Mouse (Mus musculus) right cerebral cortex, adult 18-20 months (tissue): ENCODE data around the gene Slc12a9.

ENCODE experiments used
- DNase-seq: peaks from one replicate; pipeline ENCODE4 v3.0.0; 2022; ENCODE audit warnings: mixed read lengths

Slc12a9 gene

DNA sequence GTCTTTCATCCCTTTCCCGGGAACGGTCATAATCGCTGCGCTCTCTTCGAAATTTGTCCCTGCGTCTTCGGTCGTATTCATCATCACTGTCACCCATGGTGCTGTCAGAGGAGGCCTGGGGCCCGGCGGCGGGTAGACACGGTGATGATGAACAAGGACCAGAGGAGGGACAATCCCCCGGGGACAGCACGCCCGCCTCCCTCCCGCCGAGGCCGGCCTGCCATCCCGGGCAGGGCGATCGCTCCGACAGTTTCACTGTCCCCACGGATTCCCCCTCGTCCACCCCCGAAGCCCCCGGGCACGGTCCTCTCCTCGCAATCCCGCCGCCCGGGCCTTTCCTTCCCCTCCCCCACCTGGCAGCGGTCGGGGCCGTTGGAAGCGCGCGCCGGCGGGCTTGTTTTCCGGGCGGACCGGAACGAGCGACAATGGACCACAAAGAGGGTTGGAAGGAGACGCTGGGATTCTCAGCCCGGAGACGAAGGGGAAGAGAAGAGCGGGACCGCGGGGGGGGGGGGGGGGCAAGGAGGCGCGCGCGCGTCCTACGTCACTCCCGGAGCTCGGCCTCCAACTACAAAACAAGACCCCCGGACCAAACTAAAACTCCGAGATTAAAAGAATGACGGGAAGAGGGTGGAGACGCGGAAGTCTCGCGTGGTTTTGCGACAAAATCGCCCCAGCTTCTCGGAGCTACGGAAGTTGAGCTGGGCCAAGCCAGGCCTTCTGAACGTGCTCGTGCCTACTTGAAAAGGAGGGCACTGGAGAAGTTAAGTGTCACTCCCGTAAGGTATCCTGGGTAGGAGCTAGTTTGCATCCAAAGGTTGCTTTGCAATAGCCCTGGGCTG is 26.1 kb downstream of the Slc12a9 start, which contains the start of gene Srrt:
Gene Srrt (minus strand): TSS at position 604 of the 842 bp plus-strand sequence.
- peak; percentile 94 for DNase-seq

GRCm38 (mm10) chr5:137306439-137307005 is 26.9 kb downstream of the Slc12a9 start:
- no peak for DNase-seq

DNA sequence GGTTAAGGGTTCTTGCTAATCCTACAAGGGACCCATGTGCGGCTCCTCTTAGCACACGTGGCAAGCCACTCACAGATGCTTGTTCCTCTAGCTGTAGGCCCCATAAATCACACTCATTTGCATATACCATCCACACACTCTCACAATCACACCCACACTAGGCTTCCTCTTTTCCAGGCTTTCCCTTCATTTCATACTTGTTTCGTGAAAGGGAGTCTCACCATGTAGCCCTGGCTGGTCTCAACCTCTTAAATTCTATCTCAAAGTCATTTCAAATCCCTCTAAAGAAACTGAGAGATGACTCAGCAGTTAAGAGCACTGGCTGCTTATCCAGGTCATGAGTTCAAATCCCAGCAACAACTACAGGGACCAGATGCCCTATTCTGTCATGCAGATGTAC is 27.6 kb downstream of the Slc12a9 start:
- DNase-seq = no peak

GRCm38 (mm10) chr5:137304816-137305215 is 28.6 kb downstream of the Slc12a9 start:
- no peak for DNase-seq

GRCm38 (mm10) chr5:137304165-137304564 is 29.2 kb downstream of the Slc12a9 start:
- no peak for DNase-seq

GRCm38 (mm10) chr5:137303609-137304008 is 29.8 kb downstream of the Slc12a9 start:
- DNase-seq = no peak

- DNase-seq = no peak
These were observed 32.1 kb downstream of the Slc12a9 start for GRCm38 (mm10) chr5:137301253-137301652.

DNA sequence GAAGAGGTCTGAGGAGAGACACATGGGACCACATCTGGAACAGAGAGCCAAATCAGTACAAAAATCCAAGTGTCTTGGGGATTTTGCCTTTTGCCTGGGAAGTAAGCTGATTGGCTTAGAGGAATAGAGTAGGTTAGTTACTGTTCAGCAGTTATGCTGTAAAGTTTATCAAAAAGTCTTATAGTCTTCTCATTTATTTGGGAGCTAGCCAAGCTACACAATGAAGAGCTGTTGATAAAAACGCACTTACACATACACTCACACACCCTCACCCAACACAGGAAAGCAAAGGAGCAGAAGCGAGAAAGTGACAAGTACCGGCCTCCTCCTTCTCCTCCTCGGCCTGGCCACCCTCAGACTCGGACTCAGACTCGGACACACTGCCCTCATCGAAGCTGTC is 34.2 kb downstream of the Slc12a9 start:
- no peak for DNase-seq

DNA sequence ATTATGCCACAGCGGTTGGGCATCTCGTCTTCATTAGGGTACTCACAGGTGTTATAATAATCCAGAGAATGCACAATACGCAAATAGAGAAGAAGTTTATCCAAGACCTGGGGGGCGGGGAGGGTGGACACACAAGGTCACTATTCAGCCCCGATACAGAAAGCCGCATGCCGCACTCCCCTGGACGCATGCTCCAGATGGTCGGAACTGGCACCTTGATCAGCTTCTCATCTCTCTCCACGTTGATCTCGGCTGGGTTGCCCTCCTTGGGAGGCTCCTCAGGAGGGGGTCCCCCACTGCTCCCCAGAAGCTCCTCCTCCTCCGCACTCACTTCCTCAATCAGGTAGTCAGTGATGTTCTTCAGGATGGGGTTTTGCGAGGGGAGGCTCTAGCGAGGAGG is 36.3 kb downstream of the Slc12a9 start:
- DNase-seq = no peak

GRCm38 (mm10) chr5:137295712-137296111 is 37.7 kb downstream of the Slc12a9 start:
- no peak for DNase-seq

DNA sequence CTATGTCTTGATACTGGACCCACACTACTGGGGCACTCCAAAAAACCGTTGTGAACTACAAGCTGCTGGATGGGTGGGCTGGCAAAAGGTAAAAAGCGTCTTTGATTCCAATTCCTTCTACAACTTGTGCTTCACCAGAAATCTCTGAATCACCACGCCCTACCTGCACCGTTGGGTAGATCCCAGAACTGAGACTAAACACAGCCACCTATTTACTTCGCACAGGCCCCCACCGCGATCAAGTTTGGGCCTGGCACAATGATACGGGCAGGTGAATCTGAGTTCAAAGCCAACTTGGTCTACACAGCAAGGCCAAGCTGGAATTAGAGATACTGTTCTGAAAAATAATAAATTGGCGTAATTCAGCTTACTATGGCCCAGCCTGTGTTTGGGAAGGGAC is 38.1 kb downstream of the Slc12a9 start:
- no peak for DNase-seq

DNA sequence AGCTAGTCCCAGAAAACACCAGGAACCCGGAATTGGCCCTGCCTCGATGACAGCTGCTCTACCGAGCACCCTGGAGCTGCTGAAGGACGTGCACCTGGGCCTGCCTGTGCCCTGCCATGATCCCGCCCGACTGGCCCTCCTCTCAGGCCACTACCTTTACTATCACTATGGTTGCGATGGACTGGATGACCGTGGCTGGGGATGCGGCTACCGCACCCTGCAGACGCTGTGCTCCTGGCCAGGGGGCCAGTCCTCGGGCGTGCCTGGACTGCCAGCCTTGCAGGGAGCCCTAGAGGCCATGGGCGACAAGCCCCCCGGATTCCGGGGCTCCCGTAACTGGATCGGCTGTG is 38.7 kb downstream of the Slc12a9 start:
- DNase-seq = no peak

- DNase-seq = peak; percentile 98
These were observed 39.3 kb downstream of the Slc12a9 start, which contains the start of gene Ufsp1 for GRCm38 (mm10) chr5:137293839-137294743. Gene Ufsp1, plus strand, starts transcription at chr5:137294629.

- peak; percentile 84 for DNase-seq
These were observed 40.1 kb downstream of the Slc12a9 start for GRCm38 (mm10) chr5:137293282-137293681.

DNA sequence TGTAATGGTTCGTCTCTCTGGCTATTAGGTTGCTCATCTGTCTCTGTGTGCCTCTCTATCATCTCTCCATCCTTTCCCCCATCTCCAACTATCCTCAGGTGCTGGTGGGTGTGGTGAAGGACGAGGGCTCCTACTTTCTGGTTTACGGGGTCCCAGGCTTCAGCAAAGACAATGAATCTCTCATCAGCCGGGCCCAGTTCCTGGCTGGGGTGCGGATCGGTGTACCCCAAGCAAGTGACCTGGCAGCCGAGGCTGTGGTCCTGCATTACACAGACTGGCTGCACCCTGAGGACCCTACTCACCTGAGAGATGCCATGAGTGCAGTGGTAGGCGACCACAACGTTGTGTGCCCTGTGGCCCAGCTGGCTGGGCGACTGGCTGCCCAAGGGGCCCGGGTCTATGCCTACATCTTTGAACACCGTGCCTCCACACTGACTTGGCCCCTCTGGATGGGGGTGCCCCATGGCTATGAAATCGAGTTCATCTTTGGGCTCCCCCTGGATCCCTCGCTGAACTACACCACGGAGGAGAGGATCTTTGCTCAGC is 41.9 kb downstream of the Slc12a9 start:
- DNase-seq = no peak

DNA sequence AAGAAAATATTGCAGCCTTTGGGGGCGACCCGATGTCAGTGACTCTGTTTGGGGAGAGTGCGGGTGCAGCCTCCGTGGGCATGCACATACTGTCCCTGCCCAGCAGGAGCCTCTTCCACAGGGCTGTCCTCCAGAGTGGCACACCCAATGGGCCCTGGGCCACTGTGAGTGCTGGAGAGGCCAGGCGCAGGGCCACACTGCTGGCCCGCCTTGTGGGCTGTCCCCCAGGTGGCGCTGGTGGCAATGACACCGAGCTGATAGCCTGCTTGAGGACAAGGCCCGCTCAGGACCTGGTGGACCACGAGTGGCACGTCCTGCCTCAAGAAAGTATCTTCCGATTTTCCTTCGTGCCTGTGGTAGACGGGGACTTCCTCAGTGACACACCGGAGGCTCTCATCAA is 42.7 kb downstream of the Slc12a9 start:
- DNase-seq = no peak

DNA sequence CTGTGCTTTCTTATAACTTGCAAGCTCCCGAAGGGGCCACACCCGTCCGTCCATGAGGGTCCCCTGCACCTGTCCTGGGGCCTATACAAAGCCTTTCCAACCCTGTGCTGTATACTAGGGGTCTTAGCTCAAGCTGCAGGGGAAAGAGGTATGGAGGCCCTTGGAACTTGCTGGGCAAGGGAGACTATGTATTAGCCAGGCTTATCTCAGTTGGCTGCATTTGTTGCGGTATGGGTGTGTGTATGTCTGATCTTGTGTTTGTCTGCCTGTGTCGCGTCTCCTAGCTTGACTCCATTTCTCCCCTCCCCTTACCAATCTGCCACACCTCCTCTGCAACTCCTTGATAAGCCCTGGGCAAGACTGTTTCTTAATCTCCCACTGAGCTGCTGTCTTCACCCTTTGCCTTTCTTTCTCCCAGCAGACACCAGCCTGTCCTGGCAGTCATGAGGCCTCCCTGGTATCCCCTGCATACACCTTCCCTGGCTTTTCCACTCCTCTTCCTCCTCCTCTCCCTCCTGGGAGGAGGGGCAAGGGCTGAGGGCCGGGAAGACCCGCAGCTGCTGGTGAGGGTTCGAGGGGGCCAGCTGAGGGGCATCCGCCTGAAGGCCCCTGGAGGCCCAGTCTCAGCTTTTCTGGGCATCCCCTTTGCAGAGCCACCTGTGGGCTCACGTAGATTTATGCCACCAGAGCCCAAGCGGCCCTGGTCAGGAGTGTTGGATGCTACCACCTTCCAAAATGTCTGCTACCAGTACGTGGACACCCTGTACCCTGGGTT is 43.6 kb downstream of the Slc12a9 start:
- no peak for DNase-seq

- DNase-seq = peak; percentile 60
These were observed 44.4 kb downstream of the Slc12a9 start for GRCm38 (mm10) chr5:137288999-137289470.

DNA sequence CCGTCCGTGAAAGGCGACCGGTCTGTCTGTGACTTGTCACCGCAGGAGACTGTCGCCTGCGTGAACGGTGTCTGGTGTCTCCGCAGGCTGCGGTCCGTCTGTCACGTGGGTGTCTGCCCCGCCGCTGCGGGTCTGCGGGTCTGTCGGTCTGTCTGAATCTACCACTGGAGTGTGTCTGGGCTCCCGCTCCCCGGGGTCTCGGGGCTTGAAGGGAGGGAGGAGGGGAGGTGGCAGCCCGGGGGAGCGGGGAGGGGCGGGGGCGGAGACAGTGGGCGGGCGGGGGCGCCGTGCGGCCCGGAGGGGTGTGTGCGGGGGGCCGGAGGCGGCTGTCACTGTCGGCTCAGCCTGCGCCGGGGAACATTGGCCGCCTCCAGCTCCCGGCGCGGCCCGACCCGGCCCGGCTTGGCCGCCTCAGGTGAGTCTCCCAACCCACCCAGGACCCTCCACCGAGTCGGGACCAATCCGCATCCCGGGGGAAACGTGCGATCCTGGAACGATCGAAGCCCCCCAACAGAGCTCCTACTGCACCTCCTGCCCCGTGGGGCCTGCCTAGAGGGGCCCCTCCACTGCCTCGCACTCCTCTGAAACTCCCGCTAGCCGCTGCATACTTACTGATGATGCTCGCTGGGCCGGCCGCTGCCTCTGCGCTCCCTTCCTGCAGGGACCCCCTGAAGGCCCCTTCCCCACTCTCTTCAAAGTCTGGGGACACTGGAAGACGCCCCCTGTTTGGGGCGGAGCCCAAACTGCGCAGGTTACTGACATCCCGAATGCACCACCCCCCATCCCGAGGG is 45.2 kb downstream of the Slc12a9 start:
- peak; percentile 65 for DNase-seq

GRCm38 (mm10) chr5:137287032-137287952 is 46.1 kb downstream of the Slc12a9 start, which contains the start of gene Ache:
Gene Ache, plus strand, starts transcription at chr5:137287519.
- DNase-seq = peak; percentile 81
